Mouse (Mus musculus) heart, adult 2 months (tissue): ENCODE results near the gene Lpgat1.

Experiments
- CTCF ChIP-seq: fragments of 200-600 bp; IDR thresholded peaks from 2 replicates; pipeline ENCODE4 v1.8.1; 2022; ENCODE audit warnings: antibody characterized with exemption, mild to moderate bottlenecking, moderate library complexity
- POLR2A ChIP-seq: fragments of 200-500 bp; IDR thresholded peaks from 2 replicates; pipeline ENCODE4 v1.6.1; 2011; ENCODE audit warnings: mild to moderate bottlenecking, low read depth, low read length, control low read depth; ENCODE audit not compliant: insufficient read depth

DNA sequence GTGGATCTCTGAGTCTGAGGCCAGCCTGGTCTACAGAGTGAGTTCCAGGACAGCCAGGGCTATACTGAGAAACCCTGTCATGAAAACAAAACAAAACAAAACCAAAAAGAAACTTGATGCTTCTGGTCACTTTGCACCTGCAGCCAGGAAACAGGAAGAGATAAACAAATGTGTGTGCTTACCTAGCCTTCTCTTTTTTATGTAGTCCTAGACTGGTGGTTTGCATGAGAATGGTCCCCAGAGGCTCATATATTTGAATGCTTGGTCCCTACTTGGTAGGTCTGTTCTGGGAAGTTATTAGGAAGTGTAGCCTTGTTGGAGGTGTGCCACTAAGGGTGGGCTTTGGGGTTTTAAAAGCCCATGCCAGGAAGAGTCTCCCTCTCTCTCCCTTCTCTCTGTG lies 101.4 kb downstream of the Lpgat1 start:
- TF ChIP-seq CTCF (no peak), POLR2A (no peak)
